Mouse (Mus musculus) ovary, adult 18-20 months (tissue): Measurements from ENCODE around the gene Pmepa1.

Experiments
- DNase-seq: peaks from one replicate; pipeline ENCODE4 v3.0.0; 2022; ENCODE audit warnings: low spot score, mixed read lengths

Gene Pmepa1

GRCm38 (mm10) chr2:173185282-173185681, 91.1 kb downstream of the Pmepa1 start:
- peak; percentile 1 for DNase-seq

GRCm38 (mm10) chr2:173184475-173185080, 91.8 kb downstream of the Pmepa1 start:
- peak; percentile 0 for DNase-seq

- no peak for DNase-seq
Observed at GRCm38 (mm10) chr2:173183836-173184460, 92.4 kb downstream of the Pmepa1 start.

GRCm38 (mm10) chr2:173183311-173183710, 93.0 kb downstream of the Pmepa1 start:
- DNase-seq: no peak

GRCm38 (mm10) chr2:173182796-173183195, 93.5 kb downstream of the Pmepa1 start:
- no peak for DNase-seq

- DNase-seq: no peak
Observed at GRCm38 (mm10) chr2:173181901-173182300, 94.4 kb downstream of the Pmepa1 start.

- DNase-seq: no peak
Observed at GRCm38 (mm10) chr2:173181486-173181885, 94.8 kb downstream of the Pmepa1 start.

- no peak for DNase-seq
Observed at GRCm38 (mm10) chr2:173180721-173181388, 95.5 kb downstream of the Pmepa1 start.

GRCm38 (mm10) chr2:173180026-173180425, 96.3 kb downstream of the Pmepa1 start:
- DNase-seq: no peak

GRCm38 (mm10) chr2:173179046-173179445, 97.3 kb downstream of the Pmepa1 start:
- peak; percentile 1 for DNase-seq

- DNase-seq: no peak
Observed at GRCm38 (mm10) chr2:173177951-173178350, 98.4 kb downstream of the Pmepa1 start.

- DNase-seq: peak; percentile 1
Observed at GRCm38 (mm10) chr2:173177481-173177880, 98.9 kb downstream of the Pmepa1 start.

- DNase-seq: peak; percentile 0
Observed at GRCm38 (mm10) chr2:173175703-173176102, 100.6 kb downstream of the Pmepa1 start.

GRCm38 (mm10) chr2:173174569-173174968, 101.8 kb downstream of the Pmepa1 start:
- peak; percentile 0 for DNase-seq
